Mouse (Mus musculus) kidney, adult 10 weeks (tissue): Measurements from ENCODE around the gene Olfr315. TPM values are rescaled to one million over a fixed set of nuclear protein-coding genes. Genes with fewer than 3 reads are reported as not detected.

Source experiments
- polyA plus RNA-seq: library from polyadenylated mRNA; stranded (reverse); fragments of 350-450 nt; fragmentation: Illumina TruSeq; extraction: RNeasy Lipid Tissue Mini Kit (QIAGEN cat#74804); gene quantifications from one replicate; pipeline ENCODE4 v1.2.3, GENCODE M21; 2014; ENCODE audit warnings: low read depth, low replicate concordance

The Olfr315 gene
- not detected for polyA plus RNA-seq

GRCm38 (mm10) chr11:58772888-58773287 is at the start of gene Olfr315:
Olfr315 (plus strand) TSS chr11:58773188.

DNA sequence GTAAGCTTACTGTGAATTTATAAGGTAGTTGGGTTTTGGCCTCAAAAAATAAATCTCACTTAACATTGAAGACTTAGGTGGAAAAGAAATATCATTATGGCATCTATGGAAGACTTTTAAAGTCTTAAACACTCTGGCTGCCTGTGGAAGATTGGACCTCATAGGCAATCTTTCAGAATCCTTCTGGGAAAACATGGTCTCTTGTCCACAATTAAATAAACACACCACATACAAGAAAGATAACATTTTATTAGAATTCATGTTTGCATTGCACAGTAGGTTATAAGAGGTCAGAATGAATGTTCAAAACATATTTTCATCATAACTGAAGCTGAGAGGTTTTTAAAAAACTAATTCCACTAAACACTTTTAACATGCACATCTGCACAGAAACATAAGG is 49.1 kb upstream of the Olfr315 start, which contains the start of gene Olfr318:
TSS of gene Olfr318 (minus strand) at position 101 of the 400 bp plus-strand sequence.

DNA sequence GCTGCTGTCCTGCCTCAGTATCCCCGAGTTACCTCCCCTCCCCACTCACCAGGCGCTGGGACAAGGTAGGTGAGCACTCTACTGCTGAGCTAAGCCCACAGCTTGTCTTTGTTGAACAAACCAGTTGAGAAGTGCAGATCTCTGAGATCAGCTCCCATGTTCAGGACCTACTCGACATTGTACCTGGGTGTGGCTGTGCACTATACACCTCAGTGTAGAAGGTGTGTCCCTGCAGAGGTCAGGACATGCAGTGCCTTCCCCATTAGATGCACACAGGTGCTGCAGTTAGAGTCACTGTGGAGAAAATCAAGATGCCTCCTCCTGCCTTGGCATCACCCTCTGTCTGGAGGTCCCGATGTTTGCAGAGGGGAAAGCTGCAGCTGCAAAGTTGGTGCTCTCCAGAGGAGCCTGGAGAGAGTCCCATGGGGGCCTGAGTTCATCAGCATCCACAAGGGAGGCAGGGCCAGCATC is 34.2 kb upstream of the Olfr315 start, which contains the start of gene Olfr317:
TSS of gene Olfr317 (minus strand) at position 421 of the 471 bp plus-strand sequence.

GRCm38 (mm10) chr11:58752434-58752833 is 20.6 kb upstream of the Olfr315 start, which contains the start of gene Olfr316:
Olfr316 (plus strand) TSS chr11:58752734.

GRCm38 (mm10) chr11:58782480-58783089 is 9.6 kb downstream of the Olfr315 start, which contains the start of gene Olfr314:
Olfr314 (plus strand) TSS chr11:58782952.

DNA sequence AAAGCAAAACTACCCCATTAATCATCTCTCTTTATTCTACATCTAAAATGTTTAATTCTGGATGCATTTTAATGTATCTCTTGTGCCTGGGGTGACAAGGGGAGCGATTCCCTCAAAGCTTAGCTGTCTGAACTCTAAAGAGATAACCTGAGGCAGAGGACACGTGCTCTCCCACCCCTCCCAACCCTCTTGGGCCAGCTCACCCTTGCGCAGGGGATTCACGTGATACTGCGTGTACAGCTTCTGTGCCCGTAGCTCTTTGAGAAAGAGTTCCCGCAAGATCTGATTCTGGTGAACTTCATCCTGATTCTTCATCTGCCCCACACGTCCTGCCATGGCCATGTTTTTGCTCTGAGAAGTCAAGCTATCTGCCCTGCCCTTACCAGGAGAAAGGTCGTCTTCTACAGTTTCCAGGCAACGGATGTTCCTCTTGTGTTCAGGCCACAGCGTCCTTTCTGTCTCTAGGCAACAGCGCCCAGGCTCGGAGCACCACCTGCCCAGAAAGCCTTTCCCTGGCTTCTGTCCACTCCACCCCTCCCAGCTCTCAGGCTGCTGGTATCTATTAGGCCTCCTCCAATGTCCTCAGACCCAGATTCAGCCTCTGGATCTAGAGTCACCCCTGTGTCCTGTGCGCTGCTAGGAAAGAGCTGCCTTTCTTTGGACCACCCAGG is 28.7 kb downstream of the Olfr315 start, which contains the start of gene Fam183b:
TSS of gene Fam183b (minus strand) at position 403 of the 671 bp plus-strand sequence.

GRCm38 (mm10) chr11:58814700-58815099 is 41.7 kb downstream of the Olfr315 start, which contains the start of gene Olfr313:
Olfr313 (plus strand) TSS chr11:58815000.

GRCm38 (mm10) chr11:58828937-58829336 is 55.9 kb downstream of the Olfr315 start, which contains the start of gene Olfr312:
Olfr312 (plus strand) TSS chr11:58829237.

Other genes with a start within 250 kb of the Olfr315 start
- not detected for gene Olfr330, start 238.4 kb upstream of the Olfr315 start, polyA plus RNA-seq
- gene Olfr329-ps, start 226.8 kb upstream of the Olfr315 start, polyA plus RNA-seq: not detected
- gene Olfr328, start 217.6 kb upstream of the Olfr315 start, polyA plus RNA-seq: not detected
- gene Olfr224, start 202.6 kb upstream of the Olfr315 start, polyA plus RNA-seq: not detected
- not detected for gene Olfr325, start 195.5 kb upstream of the Olfr315 start, polyA plus RNA-seq
- not detected for gene Olfr324, start 178.1 kb upstream of the Olfr315 start, polyA plus RNA-seq
- gene 2210407C18Rik, start 157.1 kb upstream of the Olfr315 start, polyA plus RNA-seq: not detected
- not detected for gene Olfr323, start 142.7 kb upstream of the Olfr315 start, polyA plus RNA-seq
- not detected for gene Trim58, start 132.7 kb upstream of the Olfr315 start, polyA plus RNA-seq
- gene Olfr322, start 114.4 kb upstream of the Olfr315 start, polyA plus RNA-seq: not detected
- not detected for gene Olfr320, start 92.1 kb upstream of the Olfr315 start, polyA plus RNA-seq
- gene Olfr319, start 74.0 kb upstream of the Olfr315 start, polyA plus RNA-seq: not detected
- gene Olfr318, start 49.2 kb upstream of the Olfr315 start, polyA plus RNA-seq: not detected
- not detected for gene Olfr317, start 34.0 kb upstream of the Olfr315 start, polyA plus RNA-seq
- not detected for gene Olfr316, start 20.5 kb upstream of the Olfr315 start, polyA plus RNA-seq
- not detected for gene Olfr314, start 9.8 kb downstream of the Olfr315 start, polyA plus RNA-seq
- gene Fam183b, start 28.8 kb downstream of the Olfr315 start, polyA plus RNA-seq: not detected
- not detected for gene Olfr313, start 41.8 kb downstream of the Olfr315 start, polyA plus RNA-seq
- not detected for gene Olfr312, start 56.0 kb downstream of the Olfr315 start, polyA plus RNA-seq
- not detected for gene Olfr311, start 66.1 kb downstream of the Olfr315 start, polyA plus RNA-seq
- 6.3 TPM for gene Gm12258, start 74.0 kb downstream of the Olfr315 start, polyA plus RNA-seq
- gene 2810021J22Rik, start 94.0 kb downstream of the Olfr315 start, polyA plus RNA-seq: 8.4 TPM
- 7.6 TPM for gene Zfp39, start 131.0 kb downstream of the Olfr315 start, polyA plus RNA-seq
- gene Btnl10, start 144.7 kb downstream of the Olfr315 start, polyA plus RNA-seq: not detected
- gene Rnf187, start 165.7 kb downstream of the Olfr315 start, polyA plus RNA-seq: 14.1 TPM
- gene Hist3h2ba, start 175.7 kb downstream of the Olfr315 start, polyA plus RNA-seq: not detected
- gene Hist3h2a, start 181.5 kb downstream of the Olfr315 start, polyA plus RNA-seq: 23.7 TPM
- gene Trim17, start 181.5 kb downstream of the Olfr315 start, polyA plus RNA-seq: not detected
- gene Trim11, start 204.9 kb downstream of the Olfr315 start, polyA plus RNA-seq: 0.44 TPM